Mouse (Mus musculus) CH12.LX (cell line): ENCODE data around the gene Atg9b.

Experiments used
- CTCF ChIP-seq, 2 experiments: IDR thresholded peaks in 1 of 2; conservative IDR thresholded peaks in 1 of 2; 2 replicates each; pipeline ENCODE4 v1.5.1; 2011 to 2012; ENCODE audit warnings: low read depth in 2 of 2, low read length in 2 of 2, improper control_type of control experiment in 1 of 2, inconsistent platforms in 1 of 2, mild to moderate bottlenecking in 1 of 2, moderate library complexity in 1 of 2
- E2F4 ChIP-seq: IDR thresholded peaks from 2 replicates; pipeline ENCODE4 v1.6.1; 2011; ENCODE audit warnings: low read depth, low read length, improper control_type of control experiment; ENCODE audit not compliant: insufficient replicate concordance
- MAFK ChIP-seq: IDR thresholded peaks from 2 replicates; pipeline ENCODE4 v1.6.1; 2011; ENCODE audit warnings: low read length, improper control_type of control experiment; ENCODE audit not compliant: insufficient replicate concordance
- MXI1 ChIP-seq: IDR thresholded peaks from 2 replicates; pipeline ENCODE4 v1.6.1; 2011; ENCODE audit warnings: mild to moderate bottlenecking, low read depth, low read length, improper control_type of control experiment
- POLR2A ChIP-seq: IDR thresholded peaks from 2 replicates; pipeline ENCODE4 v1.6.1; 2011; ENCODE audit warnings: low read depth, mild to moderate bottlenecking, improper control_type of control experiment, low read length
- SIN3A ChIP-seq: IDR thresholded peaks from 2 replicates; pipeline ENCODE4 v1.6.1; 2012; ENCODE audit warnings: low read length, improper control_type of control experiment, inconsistent platforms
- SMC3 ChIP-seq: IDR thresholded peaks from 2 replicates; pipeline ENCODE4 v1.6.1; 2011; ENCODE audit warnings: low read depth, low read length, improper control_type of control experiment

DNA sequence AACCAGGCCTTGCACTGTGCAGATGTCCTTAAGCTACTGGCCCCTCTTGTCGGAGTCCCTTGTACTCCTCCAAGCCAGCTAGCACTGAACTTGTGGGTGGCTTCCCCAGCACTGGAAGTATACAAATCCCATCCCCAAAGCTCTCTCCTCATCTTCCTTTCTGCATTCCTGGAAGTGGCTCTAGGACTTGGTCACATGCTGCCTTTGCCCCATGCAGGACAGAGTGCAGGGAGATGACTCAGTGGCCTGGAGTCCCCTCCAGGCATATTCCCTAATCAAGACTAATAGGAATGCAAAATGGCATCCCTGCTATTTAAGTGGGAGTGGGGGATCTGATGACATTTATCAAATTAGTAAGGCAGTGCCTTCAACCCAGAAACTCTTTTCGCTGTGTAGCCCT is 20.1 kb upstream of the Atg9b start:
- TF ChIP-seq MAFK (no peak), CTCF (conservative IDR thresholded peaks at IDR 0.05 in 1 of 2, IDR thresholded peaks at IDR 0.05 in 1 of 2; ENCODE audit: low read depth in 2 of 2, low read length in 2 of 2) (no peak), MXI1 (no peak), SMC3 (no peak), POLR2A (no peak), E2F4 (no peak), SIN3A (no peak)
